Mouse (Mus musculus) CD4-positive naive resting alpha-beta T cell, adult 57 days (primary cell): Measurements from ENCODE around the gene Gtf3c6. TPM values are rescaled to one million over a fixed set of nuclear protein-coding genes. Genes with fewer than 3 reads are reported as not detected.

ENCODE experiments used
- total RNA-seq: library from RNA; stranded (reverse); gene quantifications from one replicate; pipeline ENCODE4 v1.2.4, GENCODE M21; 2023

The Gtf3c6 gene
- total RNA-seq: 24.9 TPM

DNA sequence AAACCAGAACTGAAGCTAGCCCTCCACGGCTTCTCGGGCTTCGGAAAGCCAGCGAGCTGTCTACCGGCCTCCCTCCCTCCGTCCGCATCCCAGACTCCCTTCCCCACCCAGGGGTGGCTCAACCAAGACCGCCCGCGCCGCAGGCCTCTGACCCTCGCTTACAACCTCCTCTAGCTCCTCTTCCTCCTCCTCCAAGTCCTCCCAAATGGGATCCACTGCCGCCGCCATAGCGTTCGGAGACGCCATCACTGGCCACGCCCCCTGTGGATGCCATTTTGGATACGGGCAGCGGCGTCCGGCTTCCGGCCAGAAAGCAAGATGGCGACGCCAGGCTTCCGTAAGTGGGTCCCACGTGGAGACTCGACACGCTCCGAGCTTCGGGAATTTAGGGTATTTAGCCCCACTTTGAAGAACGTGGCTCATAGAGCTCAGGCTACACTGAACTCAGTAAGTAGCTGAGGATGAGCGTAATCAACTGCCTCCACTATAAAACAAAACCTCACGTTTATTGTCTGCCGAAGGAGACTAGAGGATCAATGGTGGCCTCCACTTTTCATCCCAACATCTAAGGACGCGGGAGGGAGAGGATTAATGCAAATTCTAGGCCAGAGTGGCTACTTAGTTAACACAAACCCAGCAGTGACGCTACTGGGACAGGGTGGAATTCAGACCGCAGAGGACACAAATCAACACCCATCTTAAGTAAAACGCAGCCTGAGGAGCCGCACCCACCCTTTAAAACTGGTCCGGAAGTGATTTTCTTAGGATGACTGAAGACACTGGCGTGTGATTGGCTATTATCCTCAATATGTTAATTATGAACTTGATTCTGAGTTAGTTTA, at the start of gene Gtf3c6:
TSS of gene Gtf3c6 (minus strand) at position 695 of the 842 bp plus-strand sequence.

DNA sequence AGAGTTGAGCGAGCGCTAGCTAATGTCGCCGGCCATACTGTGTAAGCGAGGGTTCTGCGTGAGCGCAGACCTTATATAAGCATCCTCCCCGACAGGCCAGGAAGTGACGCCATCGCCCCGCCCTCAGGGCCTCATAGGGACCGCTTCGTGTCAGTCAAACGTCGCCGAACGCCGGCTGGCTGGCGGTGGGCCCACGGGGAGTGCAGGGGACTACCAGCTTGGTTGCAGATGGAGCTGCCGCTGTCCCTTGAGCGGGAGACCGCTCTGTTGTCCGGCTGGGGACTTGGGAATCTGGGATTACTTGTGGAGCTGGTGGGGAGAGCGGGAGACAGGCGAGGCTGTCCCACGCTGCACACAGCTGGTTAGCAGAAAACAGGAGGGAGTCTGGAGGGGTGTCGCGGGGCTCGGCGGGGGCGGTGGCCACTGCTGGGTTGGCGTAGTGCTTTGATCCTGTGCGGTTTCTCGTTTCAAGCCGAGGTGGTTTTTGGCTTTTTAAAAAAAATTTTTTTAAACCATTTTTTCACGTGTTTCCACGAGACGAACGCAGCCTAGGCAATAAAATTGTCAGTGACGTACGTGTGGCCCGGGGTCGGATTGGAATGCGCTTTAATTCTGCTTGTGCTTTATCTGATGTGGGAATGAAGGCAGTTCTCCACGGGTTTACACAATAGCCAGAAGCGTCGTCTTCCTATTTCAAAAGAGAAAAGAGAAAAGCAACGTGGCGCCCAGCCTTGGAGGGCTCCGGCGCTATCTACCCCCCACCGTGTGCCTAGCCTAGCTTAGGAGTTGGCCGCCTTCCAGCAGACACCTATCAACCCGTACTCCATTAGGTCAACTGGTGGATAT, 44.5 kb upstream of the Gtf3c6 start, which contains the start of gene Amd1:
TSS of gene Amd1 (minus strand) at position 47 of the 846 bp plus-strand sequence.

DNA sequence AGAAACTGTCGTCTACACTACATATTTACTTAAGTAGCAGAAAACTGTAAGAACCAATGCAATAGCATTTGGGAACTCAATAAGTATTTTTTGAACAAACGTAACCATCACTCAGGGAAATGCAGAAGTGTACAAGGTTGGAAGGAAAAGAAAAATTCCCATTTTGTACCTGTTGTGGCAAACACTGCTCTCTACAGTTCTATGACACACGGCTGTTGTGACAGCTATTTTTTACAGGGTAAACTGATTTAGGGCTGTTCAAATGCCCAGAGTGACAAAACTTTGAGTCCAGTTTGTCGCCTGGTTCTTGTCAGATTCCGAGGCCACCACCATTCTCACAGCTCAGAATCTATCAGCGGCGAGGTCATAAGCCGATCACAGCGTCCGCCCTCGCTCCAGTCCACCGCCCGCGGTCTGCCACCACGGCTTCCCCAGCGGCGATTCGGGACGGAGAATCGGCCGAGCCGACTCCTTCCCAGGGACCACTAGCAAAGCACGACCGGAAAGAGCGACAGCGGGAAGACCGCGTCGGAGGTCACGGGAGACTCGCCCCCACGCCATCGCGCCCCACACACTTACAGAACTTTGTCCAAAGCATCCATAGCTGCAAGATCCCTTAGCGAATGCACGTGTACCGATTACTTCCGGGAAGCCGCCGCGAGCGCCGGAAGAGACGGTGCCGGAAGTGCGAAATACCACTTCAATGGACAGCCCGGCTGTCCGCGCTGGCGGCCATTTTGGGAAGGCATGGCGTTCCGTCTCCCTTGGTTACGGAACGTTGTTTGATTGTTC, 11.3 kb downstream of the Gtf3c6 start, which contains the start of gene Rpf2:
TSS of gene Rpf2 (minus strand) at position 663 of the 792 bp plus-strand sequence.

Other genes starting within 250 kb of the Gtf3c6 start
- 0.27 TPM for gene Mfsd4b1, start 232.8 kb downstream of the Gtf3c6 start, total RNA-seq
- gene Slc16a10, start 115.8 kb downstream of the Gtf3c6 start, total RNA-seq: 7.2 TPM
- 18.9 TPM for gene Rpf2, start 11.1 kb downstream of the Gtf3c6 start, total RNA-seq
- 82.5 TPM for gene Amd1, start 44.1 kb upstream of the Gtf3c6 start, total RNA-seq
- 42.3 TPM for gene Cdk19, start 81.5 kb upstream of the Gtf3c6 start, total RNA-seq